Mouse (Mus musculus): ENCODE results near the gene Adamtsl2. TPM values are rescaled to one million over a fixed set of nuclear protein-coding genes. Genes with fewer than 3 reads are reported as not detected.

Adamtsl2 gene
- total RNA-seq, 2 experiments from 2014 or later, result 10.6 to 11.4 TPM

- peak; percentile 87 for DNase-seq
Measured at GRCm38 (mm10) chr2:27120241-27120641, 41.1 kb downstream of the Adamtsl2 start.

- peak; percentile 32 for DNase-seq
Measured at GRCm38 (mm10) chr2:27121626-27122355, 42.6 kb downstream of the Adamtsl2 start.

GRCm38 (mm10) chr2:27122578-27122977, 43.4 kb downstream of the Adamtsl2 start:
- no peak for DNase-seq

- DNase-seq, result no peak
Measured at GRCm38 (mm10) chr2:27123121-27123520, 43.9 kb downstream of the Adamtsl2 start.

- DNase-seq, result peak; percentile 77
Measured at GRCm38 (mm10) chr2:27125979-27126378, 46.8 kb downstream of the Adamtsl2 start.

GRCm38 (mm10) chr2:27126496-27126895, 47.3 kb downstream of the Adamtsl2 start:
- DNase-seq, result no peak

GRCm38 (mm10) chr2:27128990-27129389, 49.8 kb downstream of the Adamtsl2 start:
- DNase-seq, result no peak

- DNase-seq, result no peak
Measured at GRCm38 (mm10) chr2:27135935-27136334, 56.8 kb downstream of the Adamtsl2 start.

GRCm38 (mm10) chr2:27136336-27136735, 57.2 kb downstream of the Adamtsl2 start:
- no peak for DNase-seq

- no peak for DNase-seq
Measured at GRCm38 (mm10) chr2:27136789-27137188, 57.6 kb downstream of the Adamtsl2 start.

GRCm38 (mm10) chr2:27138356-27138755, 59.2 kb downstream of the Adamtsl2 start:
- DNase-seq, result no peak

GRCm38 (mm10) chr2:27141950-27142693, 62.9 kb downstream of the Adamtsl2 start, which contains the start of gene Fam163b:
Gene Fam163b (minus strand): TSS chr2:27142491.
- DNase-seq, result peak; percentile 61

- DNase-seq, result no peak
Measured at GRCm38 (mm10) chr2:27144957-27145356, 65.8 kb downstream of the Adamtsl2 start.

GRCm38 (mm10) chr2:27146840-27147239, 67.7 kb downstream of the Adamtsl2 start:
- no peak for DNase-seq

- DNase-seq, result no peak
Measured at GRCm38 (mm10) chr2:27149457-27149856, 70.3 kb downstream of the Adamtsl2 start.

- DNase-seq, result no peak
Measured at GRCm38 (mm10) chr2:27154466-27155185, 75.4 kb downstream of the Adamtsl2 start.

GRCm38 (mm10) chr2:27156596-27156995, 77.4 kb downstream of the Adamtsl2 start:
- no peak for DNase-seq

Other genes starting within 250 kb of the Adamtsl2 start
- gene Abo, start 214.4 kb upstream of the Adamtsl2 start, total RNA-seq (2021), result not detected
- gene Surf6, start 176.5 kb upstream of the Adamtsl2 start, total RNA-seq (2021), result 10 to 100 TPM; 14.7 to 15.7 TPM
- gene Med22, start 168.7 kb upstream of the Adamtsl2 start, total RNA-seq (2021), result 10 to 100 TPM; 30.2 to 36.1 TPM
- gene Rpl7a, start 168.6 kb upstream of the Adamtsl2 start, total RNA-seq (2021), result 100 to 1,000 TPM; 414 to 433 TPM
- gene Surf2, start 163.0 kb upstream of the Adamtsl2 start, total RNA-seq (2021), result 10 to 100 TPM; 16.4 to 17.4 TPM
- gene Surf1, start 162.8 kb upstream of the Adamtsl2 start, total RNA-seq (2021), result 10 to 100 TPM; 40.7 to 41.9 TPM
- 100 to 1,000 TPM; 110 to 117 TPM for gene Surf4, start 145.5 kb upstream of the Adamtsl2 start, total RNA-seq (2021)
- gene Stkld1, start 145.3 kb upstream of the Adamtsl2 start, total RNA-seq (2021), result not detected
- 10 to 100 TPM; 19.1 to 20.4 TPM for gene Rexo4, start 115.0 kb upstream of the Adamtsl2 start, total RNA-seq (2021)
- not detected for gene Adamts13, start 106.0 kb upstream of the Adamtsl2 start, total RNA-seq (2021)
- 10 to 100 TPM; 28.0 to 29.7 TPM for gene Cacfd1, start 69.5 kb upstream of the Adamtsl2 start, total RNA-seq (2021)
- gene Slc2a6, start 51.4 kb upstream of the Adamtsl2 start, total RNA-seq (2021), result under 1 TPM; 0.18 to 0.24 TPM
- gene Mymk, start 7.2 kb upstream of the Adamtsl2 start, total RNA-seq (2021), result not detected
- gene Fam163b, start 63.1 kb downstream of the Adamtsl2 start, total RNA-seq (2021), result under 1 TPM; 0.55 to 0.65 TPM
- gene Dbh, start 85.9 kb downstream of the Adamtsl2 start, total RNA-seq (2021), result 1 to 10 TPM; 1.1 to 1.8 TPM
- 10 to 100 TPM; 20.4 to 24.9 TPM for gene Sardh, start 169.0 kb downstream of the Adamtsl2 start, total RNA-seq (2021)